Comparison of ENCODE assay signal across 16 mouse cellular contexts in the genomic region with DNA sequence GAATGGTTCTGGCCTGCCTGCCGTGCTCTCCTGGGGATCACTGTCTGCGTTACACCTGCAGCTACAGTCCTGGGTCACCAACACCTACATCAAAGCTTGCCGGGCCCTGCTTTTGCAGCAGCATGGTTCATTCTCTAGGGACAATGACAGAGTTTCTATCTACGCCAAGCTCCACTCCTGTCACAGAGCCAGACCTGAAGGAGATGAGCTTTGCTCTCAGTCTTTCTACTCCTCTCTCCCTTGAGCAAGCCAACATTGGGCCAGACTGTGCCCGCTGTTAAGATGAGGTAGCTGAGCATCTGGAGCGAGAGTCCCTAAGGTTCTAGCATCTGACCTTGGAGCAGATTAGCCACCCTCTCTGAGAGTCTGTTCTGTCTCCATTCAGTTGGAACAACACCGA.
A peak's percentile ranks its signal among the peaks of the same experiment; 100 is the strongest.
DNase-seq lines count a peak whose midpoint lies in the region; ATAC-seq lines count a peak whose summit lies in the region.
"Had no signal": no experiment of that assay in that cellular context is flagged by ENCODE, and none has a peak within 500 bp of the region (broad histone marks: within the 10 kb centered on the region; RNA-seq: fewer than 3 reads in every experiment).

No protein-coding gene starts in this region.

- peak; percentile 54 for DNase-seq in cerebellum, adult 9-11 months
- peak; percentile 43 to 46 for DNase-seq in cerebellum, postnatal 25 days
- no peak for DNase-seq in cerebellum, adult 11-12 months
- peak; percentile 49 for DNase-seq in brain, adult 2 months (ENCODE audit: low read depth, low spot score)
- DNase-seq: adrenal gland, adult 8-10 months; adrenal gland, postnatal 14 days; adrenal gland, postnatal 36 days; B cell, adult 2 months; cerebellum, adult 9-10 months; embryo, embryonic 11 days had no signal

- no peak for ATAC-seq in cerebellum, adult (ENCODE audit: insufficient number of reproducible peaks, low FRiP score, low TSS enrichment)
- ATAC-seq: activated CD4-positive, CD25-positive, alpha-beta regulatory T cell, adult 4 months; CD4-positive, CD25-positive, alpha-beta regulatory T cell, adult 4 months; forebrain, embryonic 14.5 days; forebrain, embryonic 16.5 days; Patski had no signal
